Mouse (Mus musculus) embryo, embryonic 11.5 days (tissue): ENCODE measurements around the gene Spata16.

Experiments used
- DNase-seq: peaks from one replicate; pipeline ENCODE4 v3.0.0-alpha.2; 2012; ENCODE audit warnings: low read depth, low spot score

The Spata16 gene

DNA sequence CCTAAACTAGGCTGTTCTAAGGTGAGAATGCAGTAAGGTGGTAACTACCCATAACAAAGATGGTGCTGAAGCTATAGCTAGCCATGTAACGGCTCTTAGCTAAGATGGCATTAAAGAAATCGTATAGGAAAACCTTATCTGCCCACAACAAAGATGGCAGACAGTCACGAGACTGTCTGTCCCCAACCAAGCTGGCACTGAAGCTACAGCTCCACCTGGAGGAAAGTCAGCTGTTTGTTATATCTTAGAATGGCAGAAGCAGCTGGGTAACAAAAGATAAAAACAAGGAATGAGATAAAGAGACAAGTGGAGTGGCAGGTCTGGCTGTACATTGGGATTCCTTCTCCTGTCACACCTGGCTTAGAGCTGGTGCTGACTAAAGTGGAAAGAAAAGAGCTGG is 333.1 kb downstream of the Spata16 start:
- DNase-seq: no peak

DNA sequence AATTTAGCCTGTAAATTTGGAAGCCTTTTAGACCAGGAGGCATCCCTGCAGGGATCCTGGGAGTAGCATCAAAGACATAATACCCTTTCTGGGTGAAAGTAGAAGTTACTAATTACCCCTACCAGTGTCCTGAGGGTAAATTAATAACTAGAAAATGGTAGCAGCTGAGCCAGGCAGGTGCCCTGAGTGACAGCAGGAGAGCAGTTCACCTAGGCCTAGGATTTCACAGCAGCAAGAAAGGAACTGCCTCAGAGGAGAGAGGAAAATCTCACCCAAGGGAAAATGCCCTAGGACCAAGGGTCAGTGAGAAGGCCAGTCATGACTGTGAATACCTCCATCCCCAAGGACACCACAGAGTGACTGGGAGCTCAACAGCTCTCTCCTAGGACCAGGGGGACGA is 333.9 kb downstream of the Spata16 start:
- no peak for DNase-seq

DNA sequence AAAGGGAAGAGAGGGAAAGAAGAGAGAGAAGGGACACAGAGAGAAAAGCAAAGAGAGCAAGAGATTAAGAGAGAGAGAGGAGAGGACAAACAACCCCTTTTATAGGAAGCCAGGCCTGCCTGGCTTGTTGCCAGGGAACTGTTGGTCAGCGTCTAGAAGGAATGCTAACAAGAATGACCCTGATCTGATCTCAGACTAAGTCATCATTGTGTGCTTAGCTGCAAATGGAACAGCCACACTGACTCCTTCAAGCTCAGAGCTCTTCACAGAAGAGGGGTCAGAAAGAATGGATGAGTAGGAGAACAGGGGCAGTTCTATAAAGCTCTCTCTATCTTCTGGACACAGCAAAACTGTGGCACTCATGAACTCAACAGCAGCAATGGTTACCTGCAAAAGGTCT is 334.7 kb downstream of the Spata16 start:
- DNase-seq: no peak

DNA sequence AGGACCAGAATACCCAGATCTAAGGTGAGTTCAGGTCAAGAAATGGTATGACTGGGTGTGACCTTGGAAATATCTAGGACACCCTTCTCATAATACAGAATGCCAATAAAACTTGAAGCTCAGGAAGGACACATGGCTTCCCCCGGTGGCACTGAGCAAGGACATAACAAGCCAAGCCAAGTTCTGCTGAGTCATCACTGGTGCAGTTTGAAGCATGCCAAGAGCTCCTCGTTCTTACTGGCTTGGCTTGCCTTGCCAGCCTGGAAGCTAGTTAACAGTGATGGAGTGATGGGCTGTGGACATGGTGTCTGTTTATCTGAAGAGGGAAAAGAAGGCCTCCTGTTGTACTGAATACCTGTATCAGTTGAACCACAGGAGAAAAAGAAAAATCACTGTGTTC is 342.2 kb downstream of the Spata16 start:
- DNase-seq: no peak

DNA sequence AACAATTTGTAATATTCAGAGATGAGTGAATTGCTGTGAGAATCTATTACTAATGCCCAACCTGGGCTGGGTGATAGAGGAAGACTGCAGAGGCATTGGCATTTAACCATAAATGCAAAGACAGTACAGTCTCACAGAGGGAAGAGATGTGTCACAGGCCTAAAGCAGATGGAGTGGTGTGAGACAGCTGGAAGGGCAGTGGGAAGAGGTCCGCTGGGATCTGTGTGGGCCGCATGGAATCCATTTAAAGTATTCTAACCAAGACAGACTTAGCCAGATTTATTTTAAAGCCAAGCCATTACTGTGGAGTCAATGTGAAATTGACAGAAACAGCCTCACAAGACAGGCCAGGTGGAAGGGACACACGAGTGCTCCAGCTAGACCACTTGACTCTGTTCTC is 343.0 kb downstream of the Spata16 start:
- no peak for DNase-seq

DNA sequence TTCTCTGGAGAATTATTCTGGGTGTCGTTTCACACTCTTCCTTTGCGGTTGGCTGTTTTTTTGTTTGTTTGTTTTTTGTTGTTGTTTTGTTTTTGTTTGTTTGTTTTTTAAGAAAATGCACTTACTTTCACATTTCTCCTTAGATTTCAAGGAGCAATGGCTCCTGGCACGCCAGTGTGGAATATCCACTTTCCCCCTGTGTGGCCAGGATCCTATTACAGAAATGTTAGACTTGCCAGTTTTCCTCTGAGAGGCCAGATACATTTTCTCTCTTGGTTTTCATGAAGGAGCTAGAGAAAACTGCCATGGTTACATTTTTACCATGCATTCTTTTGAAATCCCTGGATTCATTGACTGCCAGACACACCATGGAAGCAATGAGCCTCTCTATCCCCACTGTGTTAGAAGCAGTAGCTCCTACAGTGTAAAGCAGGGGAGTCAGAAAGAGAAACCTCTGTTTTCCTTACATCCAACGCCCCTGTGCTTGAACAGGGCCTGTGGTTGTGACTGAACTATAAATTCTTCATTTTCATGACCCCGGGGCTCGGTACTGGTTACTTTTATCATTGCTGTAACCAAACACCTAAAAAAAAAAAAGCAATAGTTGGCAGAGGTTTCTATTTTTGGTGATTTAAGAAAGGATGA is 344.7 kb downstream of the Spata16 start:
- DNase-seq: no peak

DNA sequence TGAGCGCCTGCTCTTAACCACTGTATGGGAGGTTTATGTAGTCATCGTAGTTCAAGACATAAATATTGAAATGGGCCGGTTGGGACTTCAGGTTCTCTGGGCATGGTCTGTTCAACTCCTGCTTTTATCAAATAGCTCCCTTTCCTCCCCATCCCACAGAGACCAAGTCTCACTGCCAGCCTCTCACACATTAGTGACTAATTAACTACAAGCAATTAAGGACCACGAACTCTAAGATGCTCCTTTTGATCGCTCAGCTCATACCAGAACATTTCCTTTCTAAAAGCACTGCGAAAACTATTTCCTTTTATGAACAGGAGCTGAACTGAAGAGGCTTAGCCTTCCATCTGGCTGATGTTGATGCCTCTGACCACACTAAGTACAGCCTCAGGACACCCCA is 346.3 kb downstream of the Spata16 start:
- no peak for DNase-seq

DNA sequence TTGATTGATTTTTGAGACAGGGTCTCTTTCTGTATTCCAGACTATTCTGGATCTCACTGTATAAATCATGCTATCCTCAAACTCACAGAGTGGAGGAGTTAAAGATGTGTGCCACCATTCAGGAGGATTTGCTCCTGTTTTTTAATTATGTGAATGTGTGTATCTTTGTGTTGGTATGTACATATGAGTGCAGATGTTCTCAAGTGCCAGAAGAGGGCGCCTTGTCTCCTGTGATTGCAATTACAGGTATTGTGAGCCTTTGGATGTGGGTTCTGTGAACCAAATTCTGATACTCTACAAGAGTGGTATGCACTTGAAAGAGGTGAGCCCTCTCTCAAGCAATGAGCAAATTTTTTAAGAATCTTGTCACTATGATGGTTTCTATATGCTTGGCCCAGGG is 369.4 kb downstream of the Spata16 start:
- no peak for DNase-seq

DNA sequence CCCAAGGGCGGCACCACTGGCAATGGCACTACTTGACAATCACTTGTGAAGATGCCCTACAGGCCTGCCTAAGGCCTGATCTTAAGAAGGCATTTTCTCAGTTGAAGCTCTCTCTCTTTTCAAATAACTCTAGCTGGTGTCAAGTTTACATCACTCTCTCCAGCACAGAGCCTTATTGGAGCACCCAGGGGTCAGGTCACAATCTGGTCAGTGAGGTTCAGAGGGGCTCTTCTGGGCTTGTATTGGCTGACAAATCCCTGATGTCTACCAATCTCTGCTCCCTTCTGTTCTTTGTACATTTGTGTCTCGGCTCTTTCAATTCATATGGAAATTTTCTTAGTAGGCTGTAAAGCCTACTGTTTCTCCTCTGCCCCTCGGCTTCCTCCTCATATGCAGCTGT is 390.5 kb downstream of the Spata16 start:
- no peak for DNase-seq

DNA sequence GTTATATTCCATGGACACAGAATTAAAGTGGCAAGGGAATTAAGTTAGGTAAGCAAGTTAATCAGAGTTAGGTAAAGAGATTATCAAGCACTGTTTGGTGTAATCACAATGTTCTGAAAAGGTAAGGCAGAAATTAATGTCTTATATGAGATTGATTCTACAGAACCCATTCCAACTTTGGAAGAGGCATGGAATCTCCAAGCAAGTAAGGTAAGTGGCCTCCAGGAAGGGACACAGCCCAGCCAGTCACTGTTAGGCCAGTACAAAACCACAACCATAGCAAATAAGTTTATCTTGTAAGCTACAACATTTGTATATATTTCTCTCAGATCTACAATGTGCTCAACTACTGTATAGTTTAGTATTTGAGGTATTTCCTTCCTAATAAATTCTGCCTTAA is 391.1 kb downstream of the Spata16 start:
- no peak for DNase-seq

DNA sequence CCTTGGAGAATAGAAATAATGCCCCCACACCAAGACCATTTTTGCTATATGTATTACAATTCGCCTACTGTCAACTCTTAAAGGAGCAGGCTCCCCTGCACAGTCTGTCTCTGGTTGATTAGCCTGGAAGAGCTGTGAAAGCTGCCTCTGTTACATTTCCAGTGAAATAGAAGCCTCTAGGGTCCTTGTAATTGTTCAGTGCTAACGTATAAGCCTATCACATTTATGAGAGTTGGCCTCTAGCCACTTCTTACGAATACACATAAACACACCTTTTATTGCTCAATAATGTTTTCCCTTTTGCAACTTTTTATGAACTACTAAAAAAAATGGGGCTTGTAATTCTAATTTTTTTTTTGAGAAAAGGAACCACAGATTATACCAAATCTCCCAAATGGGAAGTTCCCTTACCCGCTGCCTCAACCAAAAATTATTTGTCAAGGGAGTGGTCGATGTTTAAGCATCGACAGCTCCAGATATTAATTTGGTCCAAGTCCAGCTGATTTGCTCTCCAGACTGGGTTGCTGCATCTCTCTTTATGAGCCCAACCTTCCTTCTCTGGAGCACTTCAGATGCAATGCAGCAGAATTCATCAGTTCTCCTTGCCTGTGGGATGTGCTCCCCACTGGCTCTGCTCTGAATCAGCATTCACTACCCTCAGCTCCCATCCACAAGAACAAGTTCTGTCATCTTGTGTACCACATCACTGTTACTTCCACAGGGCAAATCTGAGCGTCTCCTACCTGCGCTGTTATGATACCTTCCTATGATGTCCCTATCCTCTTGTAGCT is 392.8 kb downstream of the Spata16 start:
- no peak for DNase-seq
